Mouse (Mus musculus): ENCODE data around the gene Arid5b. TPM values are rescaled to one million over a fixed set of nuclear protein-coding genes. Genes with fewer than 3 reads are reported as not detected.
A peak's percentile ranks its signal among the peaks of the same experiment; 100 is the strongest.

Gene Arid5b
- polyA plus RNA-seq, 1 experiment from 2014 or later: 34.0 TPM

- 0 out of 2 replicates have a peak overlapping the region, but pooled peaks have one; percentile 1 for H3K4me3 ChIP-seq (ENCODE audit: low read length)
- H3K9ac ChIP-seq (replicated peaks; ENCODE audit: low read length): peak overlapping the region; percentile 25; the same call in 1 of the 2 replicates
- peaks cover 38% of the 10 kb centered on the region for H3K4me1 ChIP-seq (ENCODE audit: insufficient read depth, low read length)
- no peaks in the 10 kb centered on the region for H3K9me3 ChIP-seq (ENCODE audit: low read length)
- 0 out of 2 replicates have a peak, but pooled peaks cover 2% of the 10 kb centered on the region for H3K36me3 ChIP-seq (ENCODE audit: insufficient read depth, low read length)
- 17% methylated on average over 20 of the region's 20 CpGs for WGBS
- H3K27ac ChIP-seq (ENCODE audit: low read length): peak overlapping the region; percentile 16; the same call in 1 of the 2 replicates
- peak; percentile 74; the same call in 1 of the 2 replicates for ATAC-seq (ENCODE audit: low FRiP score, low TSS enrichment)
- 0 out of 2 replicates have a peak overlapping the region, but pooled peaks have one; percentile 15 for H3K4me2 ChIP-seq (replicated peaks; ENCODE audit: low read depth, low read length)
- H3K27me3 ChIP-seq (ENCODE audit: insufficient read depth, low read length): no peaks in the 10 kb centered on the region
Observed at GRCm38 (mm10) chr10:68207803-68208669, 70.5 kb downstream of the Arid5b start.

- ATAC-seq (ENCODE audit: low FRiP score, low TSS enrichment): no peak
- Histone ChIP-seq H3K27me3 (ENCODE audit: insufficient read depth, low read length) (no peaks in the 10 kb centered on the region), H3K4me2 (replicated peaks; ENCODE audit: low read depth, low read length) (no peak overlapping the region), H3K4me3 (ENCODE audit: low read length) (no peak overlapping the region), H3K9me3 (ENCODE audit: low read length) (no peaks in the 10 kb centered on the region), H3K27ac (ENCODE audit: low read length) (no peak overlapping the region), H3K9ac (replicated peaks; ENCODE audit: low read length) (no peak overlapping the region), H3K4me1 (ENCODE audit: insufficient read depth, low read length) (peaks cover 16% of the 10 kb centered on the region), H3K36me3 (ENCODE audit: insufficient read depth, low read length) (peaks cover 27% of the 10 kb centered on the region)
- WGBS: 85% methylated on average over 6 of the region's 6 CpGs
Observed at GRCm38 (mm10) chr10:68204391-68204790, 74.1 kb downstream of the Arid5b start.

- Histone ChIP-seq H3K4me1 (ENCODE audit: insufficient read depth, low read length) (peaks cover 11% of the 10 kb centered on the region), H3K9me3 (ENCODE audit: low read length) (no peaks in the 10 kb centered on the region), H3K4me3 (ENCODE audit: low read length) (no peak overlapping the region), H3K9ac (replicated peaks; ENCODE audit: low read length) (no peak overlapping the region), H3K27ac (ENCODE audit: low read length) (no peak overlapping the region), H3K4me2 (replicated peaks; ENCODE audit: low read depth, low read length) (no peak overlapping the region), H3K27me3 (ENCODE audit: insufficient read depth, low read length) (no peaks in the 10 kb centered on the region), H3K36me3 (ENCODE audit: insufficient read depth, low read length) (peaks cover 28% of the 10 kb centered on the region)
- no peak for ATAC-seq (ENCODE audit: low FRiP score, low TSS enrichment)
- 93% methylated on average over 7 of the region's 7 CpGs for WGBS
Observed at GRCm38 (mm10) chr10:68203860-68204259, 74.7 kb downstream of the Arid5b start.

- Histone ChIP-seq H3K27ac (ENCODE audit: low read length) (0 out of 2 replicates have a peak overlapping the region, but pooled peaks have one; percentile 10), H3K36me3 (ENCODE audit: insufficient read depth, low read length) (peaks cover 28% of the 10 kb centered on the region), H3K9me3 (ENCODE audit: low read length) (no peaks in the 10 kb centered on the region), H3K4me1 (ENCODE audit: insufficient read depth, low read length) (peaks cover 7% of the 10 kb centered on the region), H3K4me3 (ENCODE audit: low read length) (no peak overlapping the region), H3K9ac (replicated peaks; ENCODE audit: low read length) (no peak overlapping the region), H3K4me2 (replicated peaks; ENCODE audit: low read depth, low read length) (no peak overlapping the region), H3K27me3 (ENCODE audit: insufficient read depth, low read length) (no peaks in the 10 kb centered on the region)
- ATAC-seq (ENCODE audit: low FRiP score, low TSS enrichment): 0 out of 2 replicates have a peak, but pooled peaks have one; percentile 71
- WGBS: 68% methylated on average over 11 of the region's 11 CpGs
Observed at GRCm38 (mm10) chr10:68203322-68203721, 75.2 kb downstream of the Arid5b start.

- no peak overlapping the region for H3K9ac ChIP-seq (replicated peaks; ENCODE audit: low read length)
- 85% methylated on average over 5 of the region's 5 CpGs for WGBS
- no peak overlapping the region for H3K4me3 ChIP-seq (ENCODE audit: low read length)
- H3K27me3 ChIP-seq (ENCODE audit: insufficient read depth, low read length): no peaks in the 10 kb centered on the region
- H3K4me1 ChIP-seq (ENCODE audit: insufficient read depth, low read length): peaks cover 6% of the 10 kb centered on the region; the same call in 1 of the 2 replicates
- no peaks in the 10 kb centered on the region for H3K9me3 ChIP-seq (ENCODE audit: low read length)
- H3K4me2 ChIP-seq (replicated peaks; ENCODE audit: low read depth, low read length): no peak overlapping the region
- H3K27ac ChIP-seq (ENCODE audit: low read length): no peak overlapping the region
- H3K36me3 ChIP-seq (ENCODE audit: insufficient read depth, low read length): peaks cover 28% of the 10 kb centered on the region
- ATAC-seq (ENCODE audit: low FRiP score, low TSS enrichment): no peak
Observed at GRCm38 (mm10) chr10:68199440-68199839, 79.1 kb downstream of the Arid5b start.

GRCm38 (mm10) chr10:68196324-68196723 is 82.2 kb downstream of the Arid5b start:
- H3K36me3 ChIP-seq (ENCODE audit: insufficient read depth, low read length): peaks cover 16% of the 10 kb centered on the region
- peaks cover 26% of the 10 kb centered on the region for H3K4me1 ChIP-seq (ENCODE audit: insufficient read depth, low read length)
- no peak for ATAC-seq (ENCODE audit: low FRiP score, low TSS enrichment)
- no peaks in the 10 kb centered on the region for H3K9me3 ChIP-seq (ENCODE audit: low read length)
- no peaks in the 10 kb centered on the region for H3K27me3 ChIP-seq (ENCODE audit: insufficient read depth, low read length)
- H3K4me3 ChIP-seq (ENCODE audit: low read length): no peak overlapping the region
- no peak overlapping the region for H3K27ac ChIP-seq (ENCODE audit: low read length)
- 78% methylated on average over 9 of the region's 9 CpGs for WGBS
- no peak overlapping the region for H3K4me2 ChIP-seq (replicated peaks; ENCODE audit: low read depth, low read length)
- H3K9ac ChIP-seq (replicated peaks; ENCODE audit: low read length): no peak overlapping the region

GRCm38 (mm10) chr10:68193561-68193960 is 85.0 kb downstream of the Arid5b start:
- Histone ChIP-seq H3K9me3 (ENCODE audit: low read length) (no peaks in the 10 kb centered on the region), H3K4me2 (replicated peaks; ENCODE audit: low read depth, low read length) (no peak overlapping the region), H3K27me3 (ENCODE audit: insufficient read depth, low read length) (no peaks in the 10 kb centered on the region), H3K36me3 (ENCODE audit: insufficient read depth, low read length) (0 out of 2 replicates have a peak, but pooled peaks cover under 1% of the 10 kb centered on the region), H3K9ac (replicated peaks; ENCODE audit: low read length) (no peak overlapping the region), H3K4me3 (ENCODE audit: low read length) (no peak overlapping the region), H3K4me1 (ENCODE audit: insufficient read depth, low read length) (peaks cover 27% of the 10 kb centered on the region), H3K27ac (ENCODE audit: low read length) (peak overlapping the region; percentile 20; the same call in 1 of the 2 replicates)
- WGBS: 67% methylated on average over 3 of the region's 3 CpGs
- ATAC-seq (ENCODE audit: low FRiP score, low TSS enrichment): no peak

- Histone ChIP-seq H3K9ac (replicated peaks; ENCODE audit: low read length) (no peak overlapping the region), H3K27ac (ENCODE audit: low read length) (peak overlapping the region; percentile 43), H3K36me3 (ENCODE audit: insufficient read depth, low read length) (0 out of 2 replicates have a peak, but pooled peaks cover 5% of the 10 kb centered on the region), H3K4me2 (replicated peaks; ENCODE audit: low read depth, low read length) (no peak overlapping the region), H3K27me3 (ENCODE audit: insufficient read depth, low read length) (no peaks in the 10 kb centered on the region), H3K4me3 (ENCODE audit: low read length) (no peak overlapping the region), H3K9me3 (ENCODE audit: low read length) (no peaks in the 10 kb centered on the region), H3K4me1 (ENCODE audit: insufficient read depth, low read length) (peaks cover 27% of the 10 kb centered on the region)
- WGBS: 31% methylated on average over 3 of the region's 3 CpGs
- no peak for ATAC-seq (ENCODE audit: low FRiP score, low TSS enrichment)
Observed at GRCm38 (mm10) chr10:68192824-68193255, 85.7 kb downstream of the Arid5b start.

- Histone ChIP-seq H3K4me2 (replicated peaks; ENCODE audit: low read depth, low read length) (peak overlapping the region; percentile 43), H3K27ac (ENCODE audit: low read length) (peak overlapping the region; percentile 66; the same call in 1 of the 2 replicates), H3K27me3 (ENCODE audit: insufficient read depth, low read length) (no peaks in the 10 kb centered on the region), H3K9ac (replicated peaks; ENCODE audit: low read length) (no peak overlapping the region), H3K4me3 (ENCODE audit: low read length) (0 out of 2 replicates have a peak overlapping the region, but pooled peaks have one; percentile 11), H3K9me3 (ENCODE audit: low read length) (no peaks in the 10 kb centered on the region), H3K36me3 (ENCODE audit: insufficient read depth, low read length) (peaks cover 10% of the 10 kb centered on the region; the same call in 1 of the 2 replicates), H3K4me1 (ENCODE audit: insufficient read depth, low read length) (peaks cover 27% of the 10 kb centered on the region)
- no peak; the same call in 1 of the 2 replicates for ATAC-seq (ENCODE audit: low FRiP score, low TSS enrichment)
- WGBS: 29% methylated on average over 13 of the region's 13 CpGs
Observed at GRCm38 (mm10) chr10:68191691-68192380, 86.7 kb downstream of the Arid5b start.
